Mouse (Mus musculus): ENCODE data around the gene Eml2. TPM values are rescaled to one million over a fixed set of nuclear protein-coding genes. Genes with fewer than 3 reads are reported as not detected.

Gene Eml2
- 6.5 and 7.3 TPM in 2 replicates for polyA plus RNA-seq (2015; fragmentation: Nextera tagmentation; extraction: Ambion mirVana)

DNA sequence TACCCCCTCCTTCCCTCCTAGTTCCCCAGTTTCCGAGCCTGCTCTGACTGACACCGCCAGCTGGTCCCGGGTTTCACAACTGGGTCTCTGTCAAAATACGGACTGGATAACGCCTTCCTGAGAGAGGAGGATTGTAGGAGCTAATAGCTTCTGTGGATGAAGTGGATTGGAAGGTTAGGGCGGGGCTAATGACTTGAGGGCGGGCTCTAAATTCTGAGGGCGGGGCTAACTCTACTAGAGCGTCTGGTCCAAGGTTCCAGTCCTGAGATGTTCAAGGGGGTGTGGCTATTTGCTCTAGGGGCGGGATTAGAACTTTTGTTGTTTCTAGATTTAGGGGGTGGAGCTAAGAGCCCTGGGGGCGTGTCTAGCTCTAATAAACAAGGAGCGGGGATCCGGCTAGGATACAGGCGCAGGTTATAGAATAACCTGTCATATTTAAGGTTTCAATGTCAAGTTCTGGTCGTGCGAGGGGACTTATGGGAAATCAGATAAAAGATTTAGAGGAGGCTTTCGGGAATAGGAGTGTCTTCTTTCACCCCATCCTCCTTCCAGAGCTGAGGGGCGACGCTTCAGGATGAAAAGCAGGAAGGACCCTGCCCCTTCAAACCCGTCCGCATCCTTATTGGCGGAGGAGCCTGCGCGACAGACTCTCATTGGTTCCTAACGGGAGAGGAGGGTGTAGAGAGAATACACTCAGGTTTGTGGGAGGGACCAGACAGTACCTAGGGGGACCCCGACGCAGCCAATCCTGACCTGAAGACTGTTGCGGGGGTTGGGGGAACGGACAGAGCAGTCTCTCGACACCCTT is at the start of gene Eml2:
Gene Eml2, plus strand, starts transcription at position 714 of the 808 bp plus-strand sequence.
- Histone ChIP-seq H3K4me3 (replicated peaks) (peak within 1 kb of the TSS; percentile 12), H3K4me2 (replicated peaks) (peak within 1 kb of the TSS; percentile 35), H3K9ac (no peak within 1 kb of the TSS), H3K27me3 (replicated peaks) (peaks cover 53% of the 10 kb centered on the region), H3K9me3 (no peaks in the 10 kb centered on the region; the same call in 1 of the 2 replicates), H3K27ac (no peak within 1 kb of the TSS), H3K4me1 (replicated peaks) (peaks cover 26% of the 10 kb centered on the region), H3K36me3 (no peaks in the 10 kb centered on the region)
- WGBS, result 1% methylated on average over 30 of the region's 30 CpGs
- ATAC-seq, result peak; percentile 30

DNA sequence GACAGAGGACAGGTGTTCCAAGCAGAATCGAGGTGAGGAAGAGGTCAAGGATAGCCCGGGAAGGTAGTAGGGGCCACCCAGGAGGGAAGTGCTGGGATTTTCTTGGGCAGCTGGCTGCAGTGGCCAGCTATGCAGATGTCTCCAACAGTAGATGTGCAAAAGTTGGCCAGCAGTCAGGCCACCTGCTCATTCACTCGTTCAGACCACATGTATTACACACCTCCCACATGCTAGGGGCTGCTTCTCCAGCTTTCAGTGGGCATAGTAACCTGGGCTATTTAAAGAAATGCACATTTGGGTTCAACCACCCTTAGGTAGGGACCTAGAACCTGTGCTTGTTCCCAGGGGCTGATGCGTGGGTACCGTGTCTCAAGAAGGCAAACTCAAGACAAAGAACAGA is 48.5 kb upstream of the Eml2 start:
- no peaks in the 10 kb centered on the region for H3K27me3 ChIP-seq (replicated peaks)
- 75% methylated on average over 5 of the region's 5 CpGs for WGBS
- no peak overlapping the region for H3K9ac ChIP-seq
- H3K27ac ChIP-seq, result no peak overlapping the region
- H3K9me3 ChIP-seq, result no peaks in the 10 kb centered on the region
- H3K4me1 ChIP-seq (replicated peaks), result peaks cover 12% of the 10 kb centered on the region; the same call in 1 of the 2 replicates
- H3K4me3 ChIP-seq (replicated peaks), result no peak overlapping the region
- no peak for ATAC-seq
- H3K4me2 ChIP-seq (replicated peaks), result no peak overlapping the region
- H3K36me3 ChIP-seq, result no peaks in the 10 kb centered on the region

DNA sequence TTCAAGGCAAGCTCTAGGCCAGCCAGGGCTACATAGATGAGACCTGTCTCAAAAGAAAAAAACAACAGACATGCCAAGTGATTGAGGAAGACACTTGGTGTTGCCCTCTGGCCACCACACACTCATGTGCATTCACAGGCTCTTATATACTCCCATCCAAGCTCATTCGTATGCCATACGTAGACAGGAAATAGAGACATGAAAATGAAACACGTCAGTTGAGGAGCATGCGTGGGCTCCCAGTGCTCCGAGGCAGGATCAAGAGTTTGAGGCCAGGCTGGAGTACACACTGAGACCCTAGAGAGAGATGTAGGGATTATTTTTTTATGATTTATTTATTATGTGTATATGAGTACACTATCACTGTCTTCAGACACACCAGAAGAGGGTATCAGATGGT is 46.8 kb upstream of the Eml2 start:
- Histone ChIP-seq H3K9me3 (no peaks in the 10 kb centered on the region), H3K9ac (no peak overlapping the region), H3K4me2 (replicated peaks) (no peak overlapping the region), H3K36me3 (no peaks in the 10 kb centered on the region), H3K27me3 (replicated peaks) (no peaks in the 10 kb centered on the region), H3K4me1 (replicated peaks) (peaks cover 12% of the 10 kb centered on the region; the same call in 1 of the 2 replicates), H3K4me3 (replicated peaks) (no peak overlapping the region), H3K27ac (no peak overlapping the region)
- WGBS, result 87% methylated on average over 5 of the region's 5 CpGs
- no peak for ATAC-seq

DNA sequence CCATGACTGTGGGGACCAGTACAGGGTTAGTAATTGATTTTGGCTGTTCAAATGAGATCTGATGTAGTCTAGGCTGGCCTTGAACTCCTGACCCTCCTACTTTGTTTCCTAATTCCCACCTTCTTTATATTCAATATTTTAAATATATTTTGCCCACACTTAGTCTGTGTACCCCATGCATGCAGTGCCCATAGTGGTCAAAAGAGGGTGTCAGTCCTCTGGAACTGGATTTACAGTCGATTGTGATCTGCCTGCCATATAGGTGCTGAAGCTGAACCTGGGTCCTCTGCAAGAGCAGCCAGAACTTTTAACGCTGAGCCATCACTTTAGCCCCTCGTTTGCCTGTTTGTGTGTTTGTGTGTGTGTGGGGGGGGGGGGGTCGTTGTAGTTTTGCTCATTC is 45.6 kb upstream of the Eml2 start:
- Histone ChIP-seq H3K4me2 (replicated peaks) (peak overlapping the region; percentile 83), H3K9ac (0 out of 2 replicates have a peak overlapping the region, but pooled peaks have one; percentile 14), H3K4me3 (replicated peaks) (no peak overlapping the region), H3K36me3 (peaks cover 7% of the 10 kb centered on the region; the same call in 1 of the 2 replicates), H3K27ac (peak overlapping the region; percentile 74; the same call in 1 of the 2 replicates), H3K27me3 (replicated peaks) (no peaks in the 10 kb centered on the region), H3K9me3 (no peaks in the 10 kb centered on the region), H3K4me1 (replicated peaks) (peaks cover 12% of the 10 kb centered on the region; the same call in 1 of the 2 replicates)
- ATAC-seq, result 0 out of 2 replicates have a peak, but pooled peaks have one; percentile 3
- 27% methylated on average over 4 of the region's 4 CpGs for WGBS

DNA sequence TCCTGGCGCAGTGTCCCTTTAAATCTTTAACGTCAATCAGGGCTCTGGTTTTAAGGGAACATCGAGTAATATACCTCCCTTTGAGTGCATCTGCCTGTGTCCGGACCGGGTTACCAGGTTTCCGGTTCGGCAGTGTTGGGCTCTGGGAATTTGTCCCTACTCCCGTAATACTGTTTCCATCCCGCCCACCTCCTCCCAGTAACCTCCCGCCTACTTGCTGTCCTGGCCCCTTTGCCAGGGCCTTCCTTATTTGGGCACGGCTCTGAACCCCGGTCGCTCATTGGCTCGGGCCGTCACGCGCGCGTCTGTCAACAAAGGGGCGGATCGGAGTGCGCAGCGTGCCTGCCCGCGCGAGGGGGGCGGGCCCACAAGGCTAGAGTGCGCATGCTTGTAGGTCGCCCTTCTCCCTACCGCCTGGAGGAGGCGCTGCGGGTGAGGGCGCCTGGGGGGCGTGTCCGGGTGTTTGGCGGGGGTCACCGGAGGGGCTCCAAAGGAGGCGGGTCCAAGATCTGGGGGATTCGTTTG is 44.8 kb upstream of the Eml2 start:
- Histone ChIP-seq H3K27ac (peak overlapping the region; percentile 74), H3K4me3 (replicated peaks) (peak overlapping the region; percentile 46), H3K27me3 (replicated peaks) (no peaks in the 10 kb centered on the region), H3K36me3 (peaks cover 14% of the 10 kb centered on the region), H3K9ac (peak overlapping the region; percentile 46), H3K4me2 (replicated peaks) (peak overlapping the region; percentile 83), H3K4me1 (replicated peaks) (peaks cover 12% of the 10 kb centered on the region; the same call in 1 of the 2 replicates), H3K9me3 (no peaks in the 10 kb centered on the region)
- peak; percentile 99 for ATAC-seq
- WGBS, result under 1% methylated on average over 39 of the region's 39 CpGs

DNA sequence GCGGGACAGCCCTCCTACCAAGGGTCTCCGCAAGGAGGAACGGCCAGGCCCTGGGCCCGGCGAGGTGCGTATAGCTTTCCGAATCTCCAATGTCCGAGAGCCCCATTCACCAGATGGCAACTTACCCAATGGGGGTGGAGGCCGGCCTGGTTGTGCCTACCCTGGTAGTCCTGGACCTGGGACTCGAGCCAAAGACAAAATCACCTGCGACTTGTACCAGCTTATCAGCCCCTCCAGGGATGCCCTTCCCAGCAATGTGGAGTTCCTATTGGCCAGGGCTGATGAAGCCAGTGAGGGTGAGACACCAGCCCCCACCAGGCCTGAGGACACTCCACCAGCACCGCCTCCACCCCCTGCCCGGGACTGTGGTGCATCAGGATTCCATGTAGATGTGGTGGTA is 40.1 kb upstream of the Eml2 start:
- H3K4me2 ChIP-seq (replicated peaks), result no peak overlapping the region
- WGBS, result 93% methylated on average over 13 of the region's 13 CpGs
- no peak for ATAC-seq
- peaks cover 5% of the 10 kb centered on the region; the same call in 1 of the 2 replicates for H3K4me1 ChIP-seq (replicated peaks)
- H3K9ac ChIP-seq, result no peak overlapping the region
- peaks cover 37% of the 10 kb centered on the region for H3K36me3 ChIP-seq
- H3K9me3 ChIP-seq, result no peaks in the 10 kb centered on the region
- no peak overlapping the region for H3K27ac ChIP-seq
- no peak overlapping the region for H3K4me3 ChIP-seq (replicated peaks)
- H3K27me3 ChIP-seq (replicated peaks), result no peaks in the 10 kb centered on the region

DNA sequence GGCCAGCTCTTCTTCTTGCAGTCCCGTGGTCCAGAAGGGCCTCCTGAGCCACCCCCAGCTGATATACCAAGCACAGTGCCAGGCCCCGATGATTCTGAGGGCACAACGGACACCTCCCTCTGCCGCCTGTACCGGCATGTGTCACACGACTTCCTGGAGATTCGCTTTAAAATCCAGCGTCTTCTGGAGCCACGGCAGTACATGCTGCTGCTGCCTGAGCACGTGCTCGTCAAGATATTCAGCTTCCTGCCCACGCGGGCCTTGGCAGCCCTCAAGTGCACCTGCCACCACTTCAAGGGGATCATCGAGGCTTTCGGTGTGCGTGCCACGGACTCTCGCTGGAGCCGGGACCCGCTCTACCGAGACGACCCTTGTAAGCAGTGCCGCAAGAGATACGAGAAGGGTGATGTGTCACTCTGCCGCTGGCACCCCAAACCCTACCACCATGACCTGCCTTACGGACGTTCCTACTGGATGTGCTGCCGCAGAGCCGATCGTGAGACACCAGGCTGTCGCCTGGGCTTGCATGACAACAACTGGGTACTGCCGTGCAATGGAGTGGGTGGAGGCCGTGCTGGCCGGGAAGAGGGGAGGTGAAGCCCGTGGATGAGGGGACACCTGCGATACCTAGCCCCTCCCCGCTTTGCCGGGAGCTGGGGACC is 39.4 kb upstream of the Eml2 start:
- 91% methylated on average over 38 of the region's 38 CpGs for WGBS
- Histone ChIP-seq H3K4me2 (replicated peaks) (no peak overlapping the region), H3K27ac (no peak overlapping the region), H3K9ac (no peak overlapping the region), H3K4me1 (replicated peaks) (peaks cover 2% of the 10 kb centered on the region; the same call in 1 of the 2 replicates), H3K4me3 (replicated peaks) (no peak overlapping the region), H3K36me3 (peaks cover 37% of the 10 kb centered on the region), H3K9me3 (no peaks in the 10 kb centered on the region), H3K27me3 (replicated peaks) (no peaks in the 10 kb centered on the region)
- ATAC-seq, result no peak

DNA sequence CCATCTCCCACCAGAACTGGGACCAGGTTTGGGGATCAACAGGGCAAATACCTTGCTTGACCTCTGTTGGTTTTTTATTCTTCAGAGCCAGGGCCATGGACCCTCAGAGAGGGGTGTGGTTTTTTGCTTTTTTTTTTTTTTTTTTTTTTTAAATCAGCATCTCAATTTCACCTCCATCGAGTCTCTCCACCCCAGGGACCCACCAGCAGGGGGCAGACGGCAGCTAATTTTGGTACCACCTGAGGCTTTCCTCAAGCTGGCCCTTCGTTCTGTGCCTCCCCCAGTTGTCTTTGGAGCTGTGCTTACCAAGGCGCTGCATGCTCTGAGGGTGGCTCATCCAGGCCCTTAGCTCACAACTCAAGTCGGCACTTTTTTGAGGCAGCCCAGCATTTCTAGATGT is 38.8 kb upstream of the Eml2 start:
- Histone ChIP-seq H3K9me3 (no peaks in the 10 kb centered on the region), H3K27me3 (replicated peaks) (no peaks in the 10 kb centered on the region), H3K4me1 (replicated peaks) (no peaks in the 10 kb centered on the region), H3K36me3 (peaks cover 37% of the 10 kb centered on the region), H3K27ac (no peak overlapping the region), H3K4me3 (replicated peaks) (no peak overlapping the region), H3K4me2 (replicated peaks) (no peak overlapping the region), H3K9ac (no peak overlapping the region)
- ATAC-seq, result no peak
- 58% methylated on average over 5 of the region's 5 CpGs for WGBS

DNA sequence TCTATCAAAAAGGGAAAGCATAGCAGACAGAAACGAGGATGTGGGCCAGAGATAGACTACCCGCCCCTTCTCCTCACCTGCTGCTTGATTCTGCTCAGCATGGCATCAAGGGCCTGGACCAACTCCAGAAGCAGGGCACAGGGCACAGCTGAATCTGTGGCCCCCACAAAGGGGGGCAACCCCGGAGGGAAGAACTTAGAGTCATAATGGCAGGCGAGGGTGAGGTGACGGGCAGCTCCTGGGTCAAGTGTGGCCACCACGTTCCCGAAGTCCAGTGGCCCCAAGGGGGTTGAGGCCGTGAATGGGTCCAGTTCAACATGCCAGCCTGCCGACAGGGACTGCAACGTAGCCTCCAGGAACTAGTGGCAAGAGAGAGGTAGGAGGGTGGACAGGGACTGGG is 29.4 kb upstream of the Eml2 start:
- H3K36me3 ChIP-seq, result no peaks in the 10 kb centered on the region

DNA sequence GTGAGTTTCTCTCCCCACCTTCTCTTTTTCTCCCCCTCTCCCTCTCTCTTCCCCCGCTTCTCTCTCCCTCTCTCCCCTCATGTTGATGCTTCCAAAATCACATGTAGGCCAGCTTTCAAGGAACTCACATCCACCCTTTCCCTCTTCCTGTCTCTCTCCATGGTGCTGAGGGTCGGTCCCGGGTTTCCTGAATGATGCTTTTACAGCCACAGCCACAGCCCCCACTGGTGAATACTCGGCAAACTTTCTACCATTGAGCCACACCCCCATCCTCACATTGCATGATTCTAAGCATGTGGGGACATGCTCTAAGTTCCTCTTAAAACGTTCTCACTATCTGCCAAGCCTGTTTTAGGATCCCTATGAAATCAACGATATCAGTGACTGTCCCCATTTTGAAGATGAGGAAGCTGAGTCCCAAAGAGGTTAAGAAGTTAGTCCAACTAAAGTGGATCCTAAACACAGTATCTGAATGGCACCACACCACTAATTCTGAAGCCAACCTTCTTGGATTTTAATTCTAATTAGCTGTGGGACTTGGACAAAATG is 28.6 kb upstream of the Eml2 start:
- Histone ChIP-seq H3K4me2 (replicated peaks) (peak overlapping the region; percentile 80; the same call in 1 of the 2 replicates), H3K27ac (no peak overlapping the region)
- 43% methylated on average over 6 of the region's 6 CpGs for WGBS

More for the DNA sequence above, 29.4 kb upstream of the Eml2 start:
- WGBS, result 89% methylated on average over 10 of the region's 10 CpGs
- no peak overlapping the region for H3K4me2 ChIP-seq (replicated peaks)
- H3K9ac ChIP-seq, result no peak overlapping the region
- H3K4me3 ChIP-seq (replicated peaks), result no peak overlapping the region
- H3K4me1 ChIP-seq (replicated peaks), result peaks cover 15% of the 10 kb centered on the region
- no peak for ATAC-seq
- H3K27me3 ChIP-seq (replicated peaks), result no peaks in the 10 kb centered on the region
- no peaks in the 10 kb centered on the region for H3K9me3 ChIP-seq
- H3K27ac ChIP-seq, result no peak overlapping the region

DNA sequence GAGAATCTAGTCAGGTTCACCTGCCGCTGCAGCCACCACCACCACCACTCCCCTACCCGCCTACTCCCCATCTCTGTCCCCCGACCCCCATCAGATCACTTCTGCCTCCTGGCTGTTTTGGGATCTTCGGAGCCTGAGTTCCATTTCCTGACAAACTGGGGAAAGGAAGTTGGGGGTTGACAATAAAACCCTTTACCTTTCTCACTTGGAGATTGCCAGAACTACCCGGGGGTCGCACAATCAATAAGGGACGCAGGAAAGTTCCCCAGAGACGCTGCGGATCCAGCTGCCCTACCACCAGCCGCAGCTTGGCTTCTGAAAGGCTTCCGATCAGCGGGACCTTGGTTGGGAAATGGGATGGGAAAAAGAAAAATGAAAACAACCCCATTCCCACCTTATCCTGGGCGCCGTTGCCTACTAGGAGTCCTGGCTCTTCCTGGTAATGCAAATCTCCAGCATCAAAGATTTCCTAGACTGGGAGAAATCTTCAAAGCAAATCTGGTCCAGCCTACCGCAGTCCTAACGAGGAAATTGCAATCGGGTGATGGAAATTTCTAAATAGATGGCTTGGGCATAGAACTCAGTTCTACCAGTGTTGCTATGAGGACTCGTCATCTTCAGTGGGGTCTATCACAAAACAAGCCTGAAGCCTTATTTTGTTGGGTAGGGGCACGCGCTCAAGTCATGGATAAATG is 27.9 kb upstream of the Eml2 start:
- Histone ChIP-seq H3K4me1 (replicated peaks) (peaks cover 15% of the 10 kb centered on the region), H3K9ac (peak overlapping the region; percentile 64), H3K4me3 (replicated peaks) (peak overlapping the region; percentile 67), H3K4me2 (replicated peaks) (peak overlapping the region; percentile 80), H3K9me3 (no peaks in the 10 kb centered on the region), H3K27ac (peak overlapping the region; percentile 67), H3K36me3 (peaks cover 11% of the 10 kb centered on the region), H3K27me3 (replicated peaks) (no peaks in the 10 kb centered on the region)
- WGBS, result 10% methylated on average over 20 of the region's 20 CpGs
- no peak for ATAC-seq

More for the DNA sequence above, 28.6 kb upstream of the Eml2 start:
- peaks cover 15% of the 10 kb centered on the region for H3K4me1 ChIP-seq (replicated peaks)
- no peaks in the 10 kb centered on the region for H3K27me3 ChIP-seq (replicated peaks)
- H3K4me3 ChIP-seq (replicated peaks), result no peak overlapping the region
- no peak overlapping the region for H3K9ac ChIP-seq
- no peak for ATAC-seq
- H3K36me3 ChIP-seq, result peaks cover 3% of the 10 kb centered on the region
- no peaks in the 10 kb centered on the region for H3K9me3 ChIP-seq
